Mouse (Mus musculus): Measurements from ENCODE around the gene Spsb4. TPM values are rescaled to one million over a fixed set of nuclear protein-coding genes. Genes with fewer than 3 reads are reported as not detected.

Gene Spsb4
- total RNA-seq, 4 experiments from 2014 or later, result 0.74 to 0.98 (median 0.85) TPM

- no peak for DNase-seq
Observed at GRCm38 (mm10) chr9:96978147-96978782, 40.4 kb downstream of the Spsb4 start.

- DNase-seq, result peak; percentile 26
Observed at GRCm38 (mm10) chr9:96977287-96978145, 41.1 kb downstream of the Spsb4 start.

- no peak for DNase-seq
Observed at GRCm38 (mm10) chr9:96973091-96973490, 45.6 kb downstream of the Spsb4 start.

GRCm38 (mm10) chr9:96971625-96972404, 46.8 kb downstream of the Spsb4 start:
- no peak for DNase-seq

- DNase-seq, result no peak
Observed at GRCm38 (mm10) chr9:96967516-96967915, 51.1 kb downstream of the Spsb4 start.

DNA sequence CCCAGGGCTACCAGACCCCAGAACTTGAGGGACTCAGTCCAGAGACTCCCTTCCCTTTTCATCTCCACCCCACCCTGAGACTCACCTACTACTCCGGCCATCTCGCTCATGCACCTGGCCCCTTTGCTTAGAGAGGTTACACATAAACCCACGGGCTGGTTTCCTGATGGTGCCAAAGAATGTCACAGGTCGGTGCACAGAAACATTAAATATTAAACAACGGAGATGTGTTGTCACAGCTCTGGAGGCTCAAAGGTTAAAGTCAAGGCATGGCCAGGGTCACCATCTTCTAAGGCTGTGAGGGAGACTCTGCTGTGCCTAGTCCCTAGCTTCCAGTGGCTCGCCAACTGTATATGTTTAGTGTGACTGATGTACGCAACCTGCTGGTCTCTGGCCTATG, 52.2 kb downstream of the Spsb4 start:
- no peak for DNase-seq

GRCm38 (mm10) chr9:96963443-96964215, 55.0 kb downstream of the Spsb4 start:
- no peak for DNase-seq

DNA sequence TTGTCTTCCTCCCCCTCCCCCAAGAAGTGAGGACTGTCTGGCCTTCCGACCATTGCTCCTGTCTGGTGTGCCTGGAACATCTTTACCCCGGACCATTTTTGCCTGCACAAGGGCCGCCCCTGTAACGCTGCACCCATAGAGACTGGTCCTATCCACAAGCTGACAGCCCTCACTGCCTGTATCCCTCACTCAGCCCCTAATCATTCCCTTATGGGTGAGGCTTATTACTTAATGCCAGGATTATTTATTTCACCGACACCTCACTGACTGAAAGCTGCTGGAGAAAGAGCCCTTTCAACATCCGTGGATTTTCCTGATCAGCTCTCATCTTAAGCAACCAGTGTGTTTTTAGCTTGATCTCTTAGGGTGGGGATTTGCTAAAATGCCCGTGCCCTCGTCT, 55.9 kb downstream of the Spsb4 start:
- DNase-seq, result no peak

DNA sequence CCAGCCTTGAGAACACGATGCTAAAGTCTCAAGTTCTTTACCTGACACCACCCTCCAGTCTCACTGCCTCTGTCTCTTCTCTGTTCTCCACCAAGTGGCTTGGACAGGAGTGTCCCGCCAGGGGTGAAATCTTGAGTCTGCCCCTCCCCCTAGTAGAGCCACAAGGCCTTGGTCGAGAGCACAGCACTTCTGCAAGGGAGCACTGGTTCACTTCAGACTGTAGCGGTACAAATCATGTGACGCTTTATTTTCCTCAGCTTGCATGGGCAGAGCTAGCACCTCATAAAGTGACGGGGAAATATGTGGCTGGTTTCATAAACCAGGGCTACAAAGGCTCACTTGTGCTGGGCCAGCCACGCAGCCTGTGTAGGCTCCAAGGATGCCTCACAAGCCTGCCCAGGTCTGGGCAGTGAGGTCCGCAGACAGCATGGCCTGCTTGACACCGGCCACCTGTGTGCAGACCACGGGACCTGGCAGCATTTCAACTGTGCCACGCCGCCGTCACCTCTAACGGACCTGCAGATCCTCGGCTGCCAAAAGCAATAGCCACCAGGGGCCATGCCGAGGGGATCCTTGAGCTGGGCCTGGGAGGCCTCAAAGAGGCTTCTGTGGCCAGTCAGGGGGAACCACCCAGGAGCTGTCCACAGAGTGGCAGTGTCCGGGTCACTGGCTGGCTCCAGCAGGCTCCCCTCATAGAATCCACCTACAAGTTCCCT, 56.5 kb downstream of the Spsb4 start:
- DNase-seq, result no peak

GRCm38 (mm10) chr9:96961006-96961405, 57.6 kb downstream of the Spsb4 start:
- DNase-seq, result no peak

- no peak for DNase-seq
Observed at GRCm38 (mm10) chr9:96960241-96960640, 58.4 kb downstream of the Spsb4 start.

DNA sequence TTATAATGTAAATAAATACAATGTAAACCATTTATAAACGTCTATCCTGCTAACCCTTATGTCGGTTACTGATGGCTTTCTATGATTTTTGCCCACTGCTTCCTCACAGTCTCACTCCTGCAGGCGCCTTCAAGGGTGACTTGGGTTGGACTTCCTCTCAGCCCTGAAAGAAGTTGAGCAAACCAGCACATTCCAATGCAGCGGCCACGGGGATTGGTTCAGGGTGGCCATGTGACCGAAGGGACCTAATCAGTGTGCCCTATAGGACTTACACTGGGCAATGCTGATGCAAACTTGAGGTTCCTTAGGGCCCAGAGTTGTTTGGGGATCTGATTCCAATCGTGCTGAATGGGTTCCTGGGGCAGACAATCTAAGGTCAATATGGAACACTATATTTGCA, 59.2 kb downstream of the Spsb4 start:
- no peak for DNase-seq

DNA sequence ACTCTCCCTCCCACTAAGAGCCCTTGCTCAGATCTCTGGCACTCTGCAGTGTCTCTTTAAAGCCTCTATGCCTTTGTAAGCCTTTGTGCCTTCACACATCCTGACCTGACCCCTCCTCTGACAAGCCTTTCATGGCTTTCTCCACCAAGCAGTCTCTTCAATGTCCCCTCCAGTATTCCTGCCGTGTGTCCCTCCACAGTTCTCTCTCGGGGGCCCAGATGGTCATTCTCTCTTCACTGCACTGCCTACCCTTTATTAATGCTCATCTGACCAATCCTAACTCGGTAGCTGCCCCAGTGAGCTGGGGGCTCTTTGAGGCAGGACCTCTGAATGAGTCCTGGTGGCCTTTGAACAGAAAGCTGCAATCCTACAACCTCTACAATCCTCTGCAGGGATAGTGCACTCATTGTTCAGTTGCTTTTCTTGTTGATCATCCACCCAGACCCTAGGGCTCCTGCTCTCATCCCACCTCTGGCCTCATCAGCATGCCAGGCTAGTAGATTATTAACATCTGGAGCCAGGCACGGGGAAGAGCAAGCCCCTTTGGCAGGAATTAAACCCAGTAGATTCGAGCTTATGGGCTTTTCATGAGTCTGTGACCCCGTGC, 60.5 kb downstream of the Spsb4 start:
- DNase-seq, result no peak

GRCm38 (mm10) chr9:96957298-96957865, 61.3 kb downstream of the Spsb4 start:
- no peak for DNase-seq

GRCm38 (mm10) chr9:96956646-96957297, 61.9 kb downstream of the Spsb4 start:
- no peak for DNase-seq

DNA sequence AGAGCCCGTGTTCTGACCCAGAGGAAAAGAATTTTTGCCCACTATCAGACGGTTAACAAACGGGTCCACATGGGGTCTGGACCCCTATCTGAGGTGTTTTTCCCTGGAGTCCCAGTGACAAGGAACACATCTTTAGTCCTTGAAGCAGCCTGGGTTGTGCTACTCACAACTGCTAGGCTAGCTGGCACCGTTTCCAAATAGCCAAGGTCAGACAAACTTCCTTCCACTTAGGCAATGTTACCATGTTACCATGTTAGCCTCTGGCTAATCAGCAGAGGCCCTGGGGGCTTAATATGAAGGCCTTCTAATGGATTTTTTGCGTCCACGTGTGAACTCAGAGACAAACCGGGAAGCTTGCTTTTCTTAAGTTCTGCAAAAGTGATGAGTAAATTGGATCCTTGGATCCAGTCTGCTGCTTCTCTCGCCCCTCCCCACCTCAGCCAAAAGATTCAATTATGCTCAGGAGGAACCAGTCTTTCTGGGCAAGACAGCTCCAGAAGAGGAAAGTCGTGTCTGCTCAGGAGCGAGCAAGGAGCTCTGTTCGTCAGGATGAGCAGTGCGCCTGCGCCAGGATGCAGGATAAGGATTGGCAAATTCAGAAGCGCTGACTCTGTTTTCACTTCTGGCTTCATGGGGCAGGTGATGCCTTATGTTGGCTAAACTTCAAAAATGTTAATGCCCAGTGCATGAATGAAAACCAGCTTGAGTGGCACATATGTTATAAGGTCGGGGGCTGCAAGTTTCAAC, 64.4 kb downstream of the Spsb4 start:
- peak; percentile 35 for DNase-seq

DNA sequence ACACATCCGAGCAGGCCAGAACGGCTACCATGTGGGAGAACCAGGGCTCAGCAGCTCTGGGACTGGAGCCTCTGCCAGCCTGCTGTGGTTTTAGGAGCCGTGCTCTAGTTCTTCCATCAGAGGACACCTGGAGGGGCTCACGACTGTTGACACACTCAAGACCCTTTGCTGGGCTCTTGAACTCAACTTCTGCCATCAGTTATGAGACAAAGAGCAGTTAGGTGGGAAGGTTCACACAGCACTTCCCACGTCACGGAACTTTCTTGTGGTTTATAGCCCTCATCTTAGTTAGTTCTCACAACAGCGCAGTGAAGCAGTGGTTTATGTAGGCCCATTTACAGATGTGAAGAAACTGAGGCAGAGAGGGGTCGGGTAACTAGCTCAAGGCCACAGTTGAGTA, 65.2 kb downstream of the Spsb4 start:
- DNase-seq, result no peak

DNA sequence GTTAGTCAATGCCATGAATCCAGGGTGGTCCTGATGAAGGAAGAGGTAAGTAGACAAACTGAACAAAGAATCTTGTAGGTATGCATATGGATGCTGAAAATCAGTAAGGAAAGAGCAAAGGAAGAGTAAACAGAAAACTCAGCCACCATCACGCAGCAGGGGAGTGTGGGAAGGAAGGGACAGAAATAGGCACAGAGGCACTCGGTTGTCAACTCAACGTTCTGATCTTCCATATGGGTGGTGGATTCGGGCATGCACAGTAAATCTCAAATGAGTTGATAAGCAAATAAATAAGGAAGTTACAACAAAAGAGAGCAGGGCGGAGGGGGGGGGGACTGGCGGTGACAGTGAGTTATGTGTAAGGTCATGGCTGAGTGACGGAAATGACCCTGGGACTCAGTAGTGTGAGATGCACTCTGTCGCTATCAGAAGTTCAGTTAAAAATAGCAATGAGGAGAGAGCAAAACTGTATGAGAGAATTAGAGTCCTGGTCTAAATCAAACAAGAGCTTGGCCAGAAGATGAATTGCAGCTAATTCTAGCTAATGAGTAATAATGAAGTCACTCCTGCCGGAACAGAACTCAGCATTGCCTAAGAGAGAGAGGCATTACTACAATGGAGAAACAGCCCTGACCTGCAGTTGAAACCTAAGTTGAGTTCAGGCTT, 66.2 kb downstream of the Spsb4 start:
- DNase-seq, result peak; percentile 39

DNA sequence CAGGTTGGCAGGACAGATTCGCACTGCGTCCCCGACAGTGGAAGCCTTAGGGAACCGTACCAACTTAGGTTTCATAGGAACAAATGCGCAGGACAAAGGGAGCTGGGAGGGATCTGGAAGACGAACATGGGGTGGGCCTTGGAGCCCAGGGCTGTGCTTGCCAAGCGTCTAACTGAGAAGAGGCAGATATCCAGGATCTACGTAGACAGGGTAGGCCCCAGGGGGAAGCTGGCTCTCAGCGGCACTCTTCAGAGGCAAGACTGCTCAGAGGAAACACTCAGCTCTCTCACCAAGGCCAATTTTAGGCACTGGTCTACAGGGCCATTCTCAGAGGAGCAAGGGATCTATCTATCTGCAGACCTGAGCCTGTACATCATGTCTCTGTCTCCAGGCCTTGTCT, 69.1 kb downstream of the Spsb4 start:
- no peak for DNase-seq

All from adrenal gland, adult 8-10 months (tissue).